Mouse (Mus musculus) small intestine, adult 2 months (tissue): ENCODE results near the gene Tmem63b. TPM values are rescaled to one million over a fixed set of nuclear protein-coding genes. Genes with fewer than 3 reads are reported as not detected.

Experiments
- H3K27ac ChIP-seq: fragments of 200-500 bp; 2 replicates; pipeline ENCODE4 v1.5.1; 2012; ENCODE audit warnings: low read depth, low read length, control low read depth, inconsistent platforms; ENCODE audit not compliant: insufficient read depth
- H3K27me3 ChIP-seq: fragments of 200-500 bp; 2 replicates; pipeline ENCODE4 v1.6.1; 2012; ENCODE audit warnings: mild to moderate bottlenecking, moderate library complexity, low read length, inconsistent platforms; ENCODE audit not compliant: control insufficient read depth, insufficient read depth
- H3K36me3 ChIP-seq: fragments of 200-500 bp; 2 replicates; pipeline ENCODE4 v1.6.1; 2012; ENCODE audit warnings: mild to moderate bottlenecking, low read length, control low read depth, inconsistent platforms; ENCODE audit not compliant: control insufficient read depth, insufficient read depth
- H3K4me1 ChIP-seq: fragments of 200-500 bp; 2 replicates; pipeline ENCODE4 v1.6.1; 2012; ENCODE audit warnings: low read length, inconsistent platforms, mixed read lengths; ENCODE audit not compliant: control insufficient read depth, insufficient read depth, insufficient read length
- H3K4me3 ChIP-seq: fragments of 200-500 bp; 2 replicates; pipeline ENCODE4 v1.5.1; 2012; ENCODE audit warnings: low read depth, mild to moderate bottlenecking, control low read depth, inconsistent platforms, low read length, moderate library complexity
- CTCF ChIP-seq: fragments of 200-500 bp; IDR thresholded peaks from 2 replicates; pipeline ENCODE4 v1.5.1; 2012; ENCODE audit warnings: low read depth, mild to moderate bottlenecking, control low read depth, inconsistent platforms, low read length, moderate library complexity, mixed read lengths; ENCODE audit not compliant: insufficient replicate concordance, insufficient read length; ENCODE audit errors: extremely low read depth
- POLR2A ChIP-seq: fragments of 200-500 bp; IDR thresholded peaks from 2 replicates; pipeline ENCODE4 v1.6.1; 2012; ENCODE audit warnings: low read depth, mild to moderate bottlenecking, control low read depth, inconsistent platforms, low read length, moderate library complexity
- WGBS: fragments of 180-500 bp; shearing (Covaris S2); methylation state at CpG from one replicate; pipeline ENCODE4 v1.1.7; 2018; 5-methylcytosine and 5-hydroxymethylcytosine counted together
- polyA plus RNA-seq: library from polyadenylated mRNA; depleted of rRNA; stranded (reverse); fragments of >200 nt; gene quantifications from 2 replicates; pipeline ENCODE4 v1.2.3, GENCODE M21; 2012

Tmem63b gene
- polyA plus RNA-seq, 1 experiment, result 65.0 TPM

GRCm38 (mm10) chr17:45723732-45724573 is 37.2 kb upstream of the Tmem63b start:
- Histone ChIP-seq H3K36me3 (no peaks in the 10 kb centered on the region), H3K4me1 (peaks cover 11% of the 10 kb centered on the region), H3K27ac (no peak overlapping the region), H3K4me3 (peak overlapping the region; percentile 60), H3K27me3 (no peaks in the 10 kb centered on the region)
- WGBS, result 6% methylated on average over 25 of the region's 25 CpGs
- TF ChIP-seq POLR2A, result no peak
- TF ChIP-seq CTCF, result peak; percentile 87; the same call in 1 of the 2 replicates

GRCm38 (mm10) chr17:45718323-45718722 is 31.6 kb upstream of the Tmem63b start:
- TF ChIP-seq CTCF, result peak; percentile 85
- TF ChIP-seq POLR2A, result no peak
- no peaks in the 10 kb centered on the region for H3K4me1 ChIP-seq
- H3K27me3 ChIP-seq, result no peaks in the 10 kb centered on the region

GRCm38 (mm10) chr17:45711525-45711924 is 24.8 kb upstream of the Tmem63b start:
- Histone ChIP-seq H3K27me3 (no peaks in the 10 kb centered on the region), H3K4me1 (no peaks in the 10 kb centered on the region), H3K4me3 (no peak overlapping the region), H3K36me3 (no peaks in the 10 kb centered on the region), H3K27ac (no peak overlapping the region)
- TF ChIP-seq POLR2A (no peak), CTCF (no peak)
- WGBS, result 25% methylated on average over 3 of the region's 3 CpGs

More at GRCm38 (mm10) chr17:45718323-45718722, 31.6 kb upstream of the Tmem63b start:
- Histone ChIP-seq H3K4me3 (no peak overlapping the region), H3K27ac (no peak overlapping the region), H3K36me3 (no peaks in the 10 kb centered on the region)
- WGBS, result 4% methylated on average over 10 of the region's 10 CpGs

GRCm38 (mm10) chr17:45710407-45710806 is 23.7 kb upstream of the Tmem63b start:
- Histone ChIP-seq H3K27me3 (no peaks in the 10 kb centered on the region), H3K4me3 (no peak overlapping the region), H3K27ac (no peak overlapping the region), H3K36me3 (no peaks in the 10 kb centered on the region), H3K4me1 (no peaks in the 10 kb centered on the region)
- WGBS, result 78% methylated on average over 8 of the region's 8 CpGs
- TF ChIP-seq POLR2A, result no peak

DNA sequence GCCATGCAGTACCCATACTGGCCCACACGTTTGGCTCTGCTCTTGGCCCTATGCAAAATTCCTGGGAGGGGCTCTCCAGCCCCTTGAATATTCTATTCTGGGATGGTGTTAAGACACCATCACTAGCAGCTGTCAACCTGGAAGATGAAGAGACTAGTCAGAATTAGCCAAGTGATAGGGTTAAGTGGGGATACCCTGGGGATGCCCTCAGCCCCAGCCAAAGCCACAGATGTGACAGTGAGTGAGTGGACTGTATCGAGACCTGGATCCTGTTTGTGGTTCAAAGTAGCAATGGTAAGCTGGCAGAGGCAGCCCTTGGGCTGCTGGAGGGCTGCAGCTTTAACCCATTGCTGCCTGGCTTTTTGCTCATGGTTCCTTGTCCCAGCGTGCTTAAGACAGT is 23.1 kb upstream of the Tmem63b start:
- 71% methylated on average over 3 of the region's 3 CpGs for WGBS
- no peak for TF ChIP-seq POLR2A
- TF ChIP-seq CTCF, result no peak
- H3K27me3 ChIP-seq, result no peaks in the 10 kb centered on the region

GRCm38 (mm10) chr17:45708179-45708578 is 21.5 kb upstream of the Tmem63b start:
- Histone ChIP-seq H3K27ac (no peak overlapping the region), H3K4me3 (no peak overlapping the region), H3K36me3 (no peaks in the 10 kb centered on the region), H3K27me3 (no peaks in the 10 kb centered on the region), H3K4me1 (peaks cover 6% of the 10 kb centered on the region)
- 78% methylated on average over 8 of the region's 8 CpGs for WGBS
- TF ChIP-seq POLR2A (no peak), CTCF (no peak)

More for the DNA sequence above, 23.1 kb upstream of the Tmem63b start:
- Histone ChIP-seq H3K27ac (no peak overlapping the region), H3K4me1 (peaks cover 4% of the 10 kb centered on the region), H3K4me3 (no peak overlapping the region), H3K36me3 (no peaks in the 10 kb centered on the region)

DNA sequence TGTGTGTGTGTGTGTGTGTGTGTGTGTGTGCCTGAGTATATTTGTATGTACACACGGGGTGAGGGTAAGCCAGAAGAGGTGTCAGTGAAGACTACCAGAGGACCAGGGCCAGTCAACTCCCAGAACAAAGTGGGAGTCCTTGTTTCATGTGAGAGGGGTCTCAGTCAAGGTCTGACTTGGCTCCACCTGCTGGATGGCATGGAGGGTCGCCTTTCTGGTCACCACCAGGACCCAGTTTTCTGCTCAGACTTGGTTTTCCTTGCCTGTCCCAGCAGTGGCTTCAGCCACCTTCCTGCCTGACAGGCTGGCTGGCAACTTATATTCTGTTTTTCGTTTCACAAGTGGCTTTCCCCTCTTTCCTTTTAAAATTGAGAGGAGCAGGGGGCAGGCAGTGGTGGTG is 20.7 kb upstream of the Tmem63b start:
- H3K27ac ChIP-seq, result no peak overlapping the region
- WGBS, result 66% methylated on average over 3 of the region's 3 CpGs
- H3K27me3 ChIP-seq, result no peaks in the 10 kb centered on the region
- no peak overlapping the region for H3K4me3 ChIP-seq
- no peaks in the 10 kb centered on the region for H3K36me3 ChIP-seq
- TF ChIP-seq POLR2A, result no peak
- TF ChIP-seq CTCF, result no peak
- H3K4me1 ChIP-seq, result peaks cover 9% of the 10 kb centered on the region
